Mouse (Mus musculus): ENCODE measurements around the gene Utrn.

DNA sequence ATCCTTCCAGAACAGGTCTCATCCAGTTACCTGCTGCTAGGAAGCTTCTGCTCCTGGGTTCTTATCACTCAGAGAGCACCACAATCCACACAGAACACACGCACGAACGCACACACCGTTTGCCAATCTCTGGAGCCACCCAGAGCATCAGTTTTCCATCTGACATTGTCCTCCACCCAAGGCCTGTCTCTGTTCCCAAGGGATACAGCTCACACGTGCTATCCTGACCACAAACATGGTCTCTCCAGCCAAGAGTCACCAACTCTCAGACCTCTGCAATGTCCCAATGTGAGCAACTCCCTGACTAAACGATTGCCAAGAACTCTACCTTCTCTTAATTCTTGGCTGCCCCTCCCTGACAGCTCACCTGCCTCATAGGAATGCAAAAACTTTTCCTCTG is 172.5 kb downstream of the Utrn start:
- TF ChIP-seq CTCF (IDR thresholded peaks at IDR 0.05; ENCODE audit: control insufficient read depth, insufficient read depth, insufficient replicate concordance, low read depth, low read length) (no peak), POLR2A (IDR thresholded peaks at IDR 0.05; ENCODE audit: control insufficient read depth, low read depth, low read length) (no peak)

Measured in testis, adult 2 months (tissue).